Mouse (Mus musculus): ENCODE measurements around the gene Rps12.
"Not testable (repeated sequence)": the region's sequence is repeated elsewhere in the genome, so short reads cannot be mapped to it uniquely, and the experiment has no call there.

The Rps12 gene

DNA sequence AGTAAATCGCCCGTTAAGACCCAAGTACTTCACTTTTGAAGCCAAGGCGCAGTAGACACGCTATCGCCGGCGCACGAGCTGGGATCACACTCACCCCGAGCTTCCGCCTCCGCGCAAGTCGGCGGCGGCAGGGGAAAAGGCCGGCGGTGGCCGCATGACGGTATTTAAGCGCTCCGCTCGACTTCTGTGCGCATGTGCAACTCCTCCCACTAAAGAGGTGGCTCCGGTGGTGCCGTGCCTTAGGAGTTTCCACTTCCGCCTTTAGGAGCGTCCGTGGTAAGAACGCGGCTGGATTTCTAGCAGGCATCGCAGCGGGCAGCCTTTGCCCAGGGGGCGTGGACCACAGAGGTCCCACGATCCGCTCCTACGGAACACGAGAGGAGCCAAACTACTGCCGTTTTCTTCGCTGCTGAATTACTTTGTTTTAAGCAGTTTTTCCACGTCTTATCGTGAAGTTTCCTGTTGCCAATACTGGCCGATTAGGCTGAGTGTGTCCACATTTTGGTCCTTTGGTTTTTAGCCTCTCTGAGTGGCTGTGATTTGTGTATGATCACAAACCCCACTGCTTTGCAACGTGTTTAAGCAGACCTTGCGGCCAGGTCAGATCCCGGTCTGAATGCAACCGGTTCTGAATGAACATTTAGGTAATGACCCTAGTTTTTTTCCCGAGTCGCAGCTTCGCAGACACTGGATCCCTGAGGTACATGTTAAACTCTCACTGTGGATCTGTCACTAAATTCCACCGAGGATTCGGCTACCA is at the start of gene Rps12:
Gene Rps12 (minus strand): TSS at position 214 of the 760 bp plus-strand sequence.
- CTCF ChIA-PET, result no interaction called here

DNA sequence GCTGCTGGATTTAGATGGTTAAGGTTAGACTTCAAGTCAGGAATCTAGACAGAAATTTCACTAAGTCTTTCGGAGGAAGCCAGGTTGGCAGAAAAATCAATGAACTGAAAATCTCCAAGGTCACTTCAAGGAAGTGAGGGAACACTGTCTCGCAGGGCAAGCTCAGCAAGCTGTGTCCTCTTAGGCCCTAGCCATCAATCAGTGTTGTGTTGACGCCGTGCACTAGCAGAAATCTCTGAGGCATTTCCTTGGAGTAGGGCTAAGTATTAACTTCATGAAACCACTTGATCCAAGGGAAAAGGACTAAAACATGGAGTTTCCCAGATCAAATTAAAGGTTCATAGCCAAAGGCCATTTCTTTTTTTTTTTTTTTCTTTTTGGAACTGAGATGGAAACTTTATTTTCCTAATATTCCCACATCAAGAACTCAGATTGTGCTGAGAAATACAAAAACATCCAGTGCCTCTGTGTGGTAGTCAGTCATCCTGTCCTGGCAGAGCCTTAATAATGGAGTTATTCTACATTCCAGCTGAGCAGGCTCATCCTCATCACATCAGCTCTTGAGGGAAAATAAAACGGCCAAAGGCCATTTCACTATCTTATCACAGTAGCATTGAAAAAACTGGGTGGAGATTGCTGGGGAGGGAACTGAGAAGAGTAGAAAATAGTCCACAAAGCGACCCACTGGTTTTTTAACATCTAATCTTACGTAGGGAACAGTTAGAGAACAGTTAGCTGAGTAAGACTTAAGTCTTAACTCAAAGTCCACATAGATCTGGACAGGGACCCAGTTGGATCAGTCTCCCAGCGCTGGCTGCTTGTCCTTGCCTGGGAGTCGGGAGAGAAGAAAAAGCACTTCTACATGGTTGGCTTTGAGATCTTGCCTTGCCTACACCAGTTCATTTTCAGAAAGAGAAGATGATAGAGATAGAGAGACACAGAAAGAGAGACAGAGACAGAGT is 49.2 kb upstream of the Rps12 start:
- CTCF ChIA-PET, result no interaction called here

DNA sequence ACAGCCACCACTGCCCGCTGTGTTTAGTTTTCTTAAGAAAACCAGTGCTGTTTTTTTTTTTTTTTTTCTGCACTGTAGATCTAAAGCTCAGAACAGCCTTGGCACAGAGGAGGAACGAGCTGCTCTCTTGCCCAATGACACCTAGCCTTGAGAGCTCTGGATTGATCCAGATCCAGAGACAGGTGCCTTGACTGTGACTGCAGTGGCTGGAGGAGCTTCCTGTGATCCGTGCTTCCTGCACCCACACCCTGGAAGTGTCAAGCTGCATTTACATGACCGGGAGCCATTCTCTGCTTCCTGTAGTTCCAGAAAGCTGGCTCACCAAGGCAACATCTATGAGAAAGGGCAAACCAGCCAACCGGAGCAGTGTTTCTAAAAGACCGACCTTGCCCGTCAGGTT is 39.4 kb upstream of the Rps12 start:
- CTCF ChIA-PET, result interaction anchor here (0.5 kb wide), 1 partner anchor 82 kb away, joined by 4 read pairs; no protein-coding TSS in a partner anchor

DNA sequence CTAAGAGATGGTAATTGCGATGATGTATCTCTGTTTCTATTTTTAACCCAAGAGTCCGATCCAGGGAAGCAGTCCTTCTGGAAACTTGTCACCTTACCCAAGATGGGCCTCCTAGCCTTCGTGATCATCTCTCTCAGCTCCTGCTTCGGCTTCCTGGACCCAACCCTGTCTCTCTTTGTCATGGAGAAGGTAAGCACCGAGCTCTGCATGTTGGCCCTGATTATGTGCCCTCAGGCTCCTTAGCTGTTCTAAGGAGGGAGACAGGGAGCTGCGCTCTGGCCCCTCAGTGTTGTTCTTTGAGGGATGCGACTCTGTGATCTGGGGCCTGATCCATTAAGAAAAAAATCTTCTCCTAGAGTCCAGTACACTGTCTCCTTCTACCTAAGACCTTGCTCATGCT is 29.2 kb upstream of the Rps12 start:
- CTCF ChIA-PET, result interaction anchor here (0.6 to 1.0 kb wide), 2 partner anchors 16 to 311 kb away, joined by 3 to 8 read pairs; no protein-coding TSS in a partner anchor

DNA sequence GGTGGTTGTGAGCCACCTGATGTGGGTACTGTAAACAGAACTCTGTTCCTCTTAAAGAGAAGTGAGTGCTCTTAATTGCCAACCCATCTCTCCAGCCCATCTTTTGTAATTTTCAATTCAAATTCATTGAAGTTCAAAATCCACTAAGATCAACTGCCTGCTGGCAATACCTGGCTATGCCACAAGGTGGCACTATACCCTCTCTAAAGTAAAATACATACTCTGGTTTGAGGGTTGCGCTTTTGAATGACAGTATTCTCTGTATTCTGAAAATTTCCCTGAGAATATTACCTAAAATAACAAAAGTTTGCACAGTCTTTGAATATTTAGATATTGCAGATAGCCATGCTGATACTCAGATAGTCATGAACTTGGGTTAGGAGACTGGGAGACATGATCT is 28.1 kb upstream of the Rps12 start:
- CTCF ChIA-PET, result interaction anchor here (0.7 to 1.0 kb wide), 2 partner anchors 312 to 481 kb away, joined by 5 to 8 read pairs; no protein-coding TSS in a partner anchor

DNA sequence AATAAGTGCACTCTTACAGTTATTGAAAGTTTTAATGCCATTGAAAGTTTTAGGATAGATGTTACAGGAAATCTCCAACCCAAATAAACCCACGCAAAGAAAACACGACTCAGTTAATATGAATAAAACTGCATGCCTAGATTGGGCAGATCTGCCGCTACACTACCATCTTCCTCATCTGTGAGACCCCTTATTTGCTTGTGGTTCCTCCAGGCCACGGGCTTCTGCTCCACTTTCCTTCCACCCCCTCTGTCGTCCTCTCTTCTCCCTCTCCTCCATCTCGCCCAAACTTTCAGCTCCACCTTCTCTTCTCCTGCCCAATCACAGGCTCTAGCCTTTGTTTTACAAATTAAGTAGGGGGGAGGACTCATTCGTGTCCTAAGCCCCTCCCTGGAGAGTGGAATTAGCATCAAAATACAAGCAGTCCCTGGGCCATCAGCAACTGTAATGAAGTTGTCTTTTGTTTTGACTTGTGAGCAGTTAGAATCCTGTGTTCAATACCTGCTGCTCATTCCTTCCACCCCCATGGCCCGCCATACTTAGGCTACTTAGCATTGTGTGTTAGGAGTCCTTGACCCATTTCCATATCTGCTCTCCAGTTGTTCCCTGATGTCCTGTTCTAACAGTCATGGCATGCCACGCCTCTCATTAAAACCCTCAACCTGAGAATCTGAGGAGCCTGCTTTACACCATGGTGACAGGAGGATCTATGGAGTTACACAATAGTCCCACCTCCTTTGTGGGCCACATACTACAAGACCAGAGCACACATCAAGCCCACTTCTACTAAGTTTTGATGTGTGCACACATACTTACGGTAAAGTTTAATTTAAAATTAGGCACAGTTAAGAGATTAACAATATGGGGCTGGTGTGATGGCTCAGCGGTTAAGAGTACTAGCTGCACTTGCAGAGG is 26.0 kb upstream of the Rps12 start:
- CTCF ChIA-PET, result interaction anchor here (0.7 kb wide), 2 partner anchors 319 to 1471 kb away, joined by 6 to 10 read pairs; no protein-coding TSS in a partner anchor

DNA sequence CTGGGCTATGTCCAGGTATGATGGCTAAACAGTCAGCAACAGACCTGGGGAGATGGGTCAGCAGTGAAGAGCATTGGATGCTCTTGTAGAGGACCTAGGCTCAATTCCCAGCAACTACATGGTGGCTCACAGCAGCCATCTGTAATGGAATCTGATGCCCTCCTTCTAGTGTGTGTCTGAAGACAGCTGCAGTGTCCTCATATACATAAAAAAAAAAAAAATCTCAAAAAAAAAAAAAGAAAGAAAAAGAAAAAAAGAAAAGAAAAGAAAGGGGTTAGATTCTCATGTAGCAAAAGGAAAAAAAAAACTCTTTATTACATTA is 25.3 kb upstream of the Rps12 start:
- CTCF ChIA-PET, result interaction anchor here (0.6 to 0.7 kb wide), 3 partner anchors 320 to 1472 kb away, joined by 5 to 10 read pairs (median 6); no protein-coding TSS in a partner anchor

DNA sequence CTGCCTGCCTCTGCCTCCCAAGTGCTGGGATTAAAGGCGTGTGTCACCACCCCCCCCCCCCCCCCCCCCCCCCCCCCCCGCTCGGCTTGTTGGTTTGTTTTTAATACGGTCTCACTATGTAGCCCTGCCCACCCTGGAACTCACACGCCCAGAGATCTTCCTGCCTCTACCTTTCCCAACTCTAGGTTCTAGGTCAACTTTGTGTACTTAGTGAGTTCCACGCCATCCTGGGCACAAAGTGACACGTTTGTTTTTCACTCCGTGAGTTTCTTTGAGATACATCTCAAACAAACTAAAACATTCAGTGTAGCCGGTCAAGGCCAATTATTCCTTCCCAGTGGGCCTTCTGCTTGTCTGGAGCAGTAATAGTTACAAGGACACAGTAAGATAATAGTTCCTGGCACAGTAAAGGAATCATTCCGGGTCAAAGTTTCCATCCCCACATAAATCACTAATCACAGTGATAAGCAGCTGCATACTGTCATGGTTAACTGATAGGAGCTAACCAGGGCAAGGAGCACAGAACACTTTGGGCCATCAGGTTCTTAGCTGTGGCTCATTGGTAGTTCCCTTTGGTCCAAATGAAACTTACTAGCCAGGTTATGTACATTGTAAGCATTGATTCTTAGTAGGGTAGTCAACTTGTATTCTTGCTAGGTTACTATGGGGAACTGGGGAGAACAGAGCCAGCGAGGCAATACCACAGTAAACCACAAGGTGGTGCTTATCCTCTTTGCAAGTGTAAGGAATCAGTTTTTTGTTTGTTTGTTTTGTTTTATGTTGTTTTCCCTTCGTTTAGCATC is 24.8 kb upstream of the Rps12 start:
- CTCF ChIA-PET, result interaction anchor here (0.6 to 0.7 kb wide), 2 partner anchors 521 to 1214 kb away, joined by 3 to 5 read pairs; no protein-coding TSS in a partner anchor

DNA sequence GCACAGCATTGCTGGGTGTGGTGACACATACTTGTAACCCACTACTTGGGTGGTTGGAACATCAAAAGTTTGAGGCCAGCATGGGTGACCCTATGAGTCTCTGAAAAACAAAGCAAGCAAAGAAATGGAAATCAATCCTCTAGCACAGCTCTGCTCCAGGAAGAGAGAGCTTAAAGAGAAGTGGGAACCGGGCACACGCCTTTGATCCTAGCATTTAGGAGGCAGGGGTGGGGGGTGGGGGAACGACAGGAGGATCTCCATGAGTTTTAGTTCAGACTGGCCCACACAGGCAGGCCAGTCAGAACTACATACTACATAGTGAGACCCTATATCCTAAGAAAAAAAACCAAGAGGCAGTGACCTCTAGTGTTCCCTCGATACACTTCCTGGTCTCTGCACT is 19.1 kb upstream of the Rps12 start:
- CTCF ChIA-PET, result no interaction called here

DNA sequence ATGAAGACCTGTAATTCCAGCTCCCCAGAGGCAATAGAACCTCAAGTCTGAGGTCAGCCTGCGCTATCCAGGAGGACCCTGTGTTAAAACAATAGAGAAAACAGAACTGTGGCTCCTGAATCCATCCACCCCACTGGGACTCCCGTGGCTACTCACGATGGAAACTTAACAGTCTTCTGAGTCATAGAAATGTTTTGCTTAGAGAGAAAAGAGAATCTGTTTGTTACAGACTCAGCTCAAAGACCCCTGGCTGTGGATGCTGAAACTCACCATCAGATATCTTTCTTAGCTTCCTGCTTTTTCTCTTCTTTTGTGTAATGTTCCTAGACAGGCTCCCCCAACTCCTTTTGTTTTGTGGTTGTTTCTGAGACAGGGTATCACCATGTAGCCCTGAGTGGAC is 17.6 kb upstream of the Rps12 start:
- CTCF ChIA-PET, result no interaction called here

DNA sequence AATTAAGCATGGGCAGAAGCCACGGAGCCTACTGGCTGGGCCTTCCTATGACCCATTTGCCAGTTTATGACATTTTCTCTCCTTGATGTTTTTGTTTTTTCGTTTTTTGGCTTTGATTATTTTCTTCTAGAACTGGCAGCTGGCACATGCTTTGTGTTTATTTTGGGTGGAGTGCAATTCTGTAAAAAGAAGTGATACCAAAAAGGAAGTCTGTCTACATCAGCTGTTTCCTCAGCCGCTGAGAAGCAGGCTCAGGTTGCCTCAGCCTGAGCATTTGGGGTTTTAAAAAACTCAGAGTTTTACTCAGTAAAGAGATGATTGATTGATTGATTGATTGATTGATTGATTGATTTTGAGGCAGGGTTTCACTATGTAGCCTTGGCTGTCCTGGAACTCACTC is 15.8 kb upstream of the Rps12 start:
- CTCF ChIA-PET, result no interaction called here

DNA sequence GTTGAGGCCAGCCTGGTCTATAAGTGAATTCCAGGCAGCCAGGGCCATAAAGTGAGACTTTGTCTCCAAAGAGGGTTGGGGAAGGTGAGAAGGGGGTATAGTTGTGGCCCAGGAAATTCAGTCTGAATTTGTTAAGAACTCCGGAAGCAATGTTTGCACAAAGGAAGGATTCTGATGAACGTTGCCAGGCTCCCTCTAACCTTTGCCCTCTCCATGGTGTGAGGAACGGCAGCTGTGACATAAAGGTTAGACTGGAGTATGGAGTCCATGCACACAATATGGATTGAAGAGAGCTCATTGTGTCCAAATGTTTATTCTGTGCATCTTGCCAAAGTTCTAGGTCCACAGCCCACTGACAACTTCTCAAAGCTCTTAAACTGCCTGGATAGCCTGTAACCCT is 12.9 kb upstream of the Rps12 start:
- CTCF ChIA-PET, result interaction anchor here (0.6 kb wide), 1 partner anchor 17 kb away, joined by 3 read pairs; no protein-coding TSS in a partner anchor

DNA sequence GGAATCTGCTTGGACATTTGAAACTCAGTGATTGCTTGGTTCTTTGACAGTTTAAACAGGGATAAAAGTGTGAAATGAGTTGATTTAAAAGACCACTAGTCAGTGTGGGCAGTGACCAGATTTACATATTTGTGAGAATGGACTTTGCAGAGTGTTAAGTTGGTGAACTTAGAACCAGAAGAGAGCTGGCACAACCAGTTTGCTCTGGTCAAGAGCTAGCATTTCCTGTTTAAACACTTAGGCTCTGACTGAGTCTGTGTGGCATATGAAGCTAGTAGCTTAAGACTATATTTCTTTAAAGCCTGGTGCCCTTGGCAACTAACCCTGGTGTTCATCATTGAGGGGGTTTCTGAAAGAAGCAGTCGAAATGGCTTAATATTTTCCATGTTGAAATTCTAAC is 11.1 kb upstream of the Rps12 start:
- CTCF ChIA-PET, result no interaction called here

DNA sequence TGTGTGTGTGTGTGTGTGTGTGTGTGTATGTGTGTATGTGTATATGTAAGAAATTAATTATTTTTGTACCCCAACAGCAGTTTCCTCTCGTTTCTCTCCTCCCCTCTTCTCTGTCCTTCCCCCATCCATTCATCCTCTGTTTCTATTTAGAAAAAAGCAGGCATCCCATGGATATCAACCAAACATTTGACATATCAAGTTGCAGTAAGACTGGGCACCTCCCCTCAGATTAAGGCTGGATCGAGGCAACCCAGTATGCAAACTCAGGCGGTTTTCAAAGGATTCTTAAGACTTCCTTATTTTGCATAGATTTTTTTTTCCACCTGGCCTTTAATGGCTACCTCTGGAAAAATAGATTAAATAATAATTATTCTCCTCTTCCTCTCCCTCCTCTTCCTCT is 10.5 kb upstream of the Rps12 start:
- CTCF ChIA-PET, result no interaction called here

DNA sequence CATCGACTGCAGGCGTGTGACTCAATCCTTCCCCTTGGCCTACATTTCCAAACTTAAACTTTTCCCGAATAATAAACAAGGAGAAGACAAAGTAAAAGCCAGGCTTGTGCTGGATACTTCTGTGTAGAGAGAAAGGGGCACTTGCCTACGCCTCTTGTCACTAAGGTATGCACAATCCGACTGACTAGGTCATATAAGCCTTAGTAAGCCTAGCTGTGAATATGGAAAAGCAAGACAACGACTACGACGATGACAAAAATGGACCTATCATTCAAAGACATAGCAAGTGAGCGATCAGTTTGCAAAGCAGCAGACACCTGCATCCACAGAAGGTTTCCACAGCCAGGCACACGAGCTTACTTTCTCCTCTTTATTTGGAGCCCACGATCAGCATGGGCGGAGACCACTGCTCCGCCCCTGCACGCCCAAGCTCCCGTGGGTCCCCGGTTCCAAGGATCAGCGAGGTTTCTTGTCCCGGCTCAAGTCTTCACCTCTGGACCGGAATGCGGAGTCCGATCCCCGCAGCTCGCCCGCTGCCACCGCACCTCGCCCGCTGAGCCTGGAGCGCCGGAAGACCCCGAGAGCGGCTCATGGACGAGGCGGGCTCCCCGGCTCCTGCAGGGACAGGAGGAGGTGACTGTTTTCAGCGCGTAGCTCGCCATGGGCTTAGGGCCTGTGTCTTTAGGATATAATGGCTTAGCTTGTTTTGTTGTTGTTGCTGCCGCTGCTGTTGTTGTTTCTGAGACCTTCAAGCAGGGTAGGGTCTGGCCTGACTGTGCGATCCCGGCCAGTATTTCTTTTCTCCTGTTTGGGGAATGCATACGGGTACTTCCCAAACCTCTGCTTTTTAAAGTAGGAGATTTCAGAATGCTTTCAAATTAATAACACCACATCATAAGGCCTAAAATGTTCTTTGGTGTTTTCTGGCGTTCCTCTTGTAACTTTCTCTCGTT is 9.8 kb upstream of the Rps12 start, which contains the start of gene Slc18b1:
Gene Slc18b1 (plus strand): TSS at position 436 of the 953 bp plus-strand sequence.
- CTCF ChIA-PET, result no interaction called here

DNA sequence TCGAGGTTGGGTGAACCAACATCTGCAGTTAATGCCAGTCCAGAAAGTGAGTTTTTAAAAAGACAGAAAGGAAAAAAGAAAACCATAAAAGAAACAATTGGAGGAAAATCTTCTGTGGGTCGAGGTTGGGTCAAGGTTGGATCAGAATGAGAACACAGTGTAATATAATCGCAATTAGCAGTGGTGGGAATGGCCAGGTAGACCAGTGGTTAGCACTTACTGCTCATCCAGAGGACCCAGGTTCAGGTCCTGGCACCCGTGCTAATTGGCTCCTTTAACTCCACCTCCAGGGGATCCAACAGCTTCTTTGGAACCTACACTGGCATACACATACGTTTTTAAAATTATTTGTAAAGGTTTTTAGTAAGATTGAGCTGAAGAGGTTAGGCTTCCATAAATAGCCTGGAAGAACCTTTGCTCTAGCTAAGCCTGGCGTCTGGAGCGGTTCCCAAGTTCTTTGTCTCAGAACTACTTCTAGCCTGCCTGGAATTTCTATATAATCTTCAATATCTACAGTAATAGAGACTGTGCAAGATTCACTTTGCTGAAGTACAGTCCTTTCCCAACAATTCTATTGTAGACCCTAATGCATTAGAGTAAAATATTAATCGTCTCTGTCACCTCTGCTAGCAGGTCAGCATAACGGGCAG is 8.9 kb upstream of the Rps12 start:
- CTCF ChIA-PET, result no interaction called here

DNA sequence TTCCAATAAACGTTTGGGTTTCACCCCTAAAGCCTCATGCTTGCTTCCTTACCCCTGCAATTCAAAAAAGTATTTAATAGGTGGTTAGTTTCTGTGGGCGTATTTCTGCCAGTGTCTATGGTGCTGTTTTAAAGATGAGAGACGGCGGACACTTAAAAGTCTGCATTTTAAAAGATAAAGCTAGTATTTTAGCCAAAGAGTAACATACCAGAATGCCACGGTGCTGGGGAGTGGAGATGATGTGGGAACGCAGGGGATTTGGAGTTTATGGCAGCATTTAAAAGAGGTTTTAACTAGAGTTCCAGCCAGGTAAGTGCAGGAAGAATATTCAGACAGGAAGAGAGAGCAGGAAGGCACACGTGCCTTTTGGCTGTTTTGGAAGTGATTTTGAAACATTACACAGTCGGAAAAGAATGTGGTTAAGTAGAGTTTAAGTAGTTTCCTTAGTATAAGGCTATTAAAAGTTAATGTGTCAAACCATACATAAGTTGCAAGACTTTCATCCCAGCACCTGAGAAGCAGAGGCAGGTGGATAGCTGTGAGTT is 1.1 kb upstream of the Rps12 start:
- CTCF ChIA-PET, result interaction anchor here (1.1 kb wide), 1 partner anchor 19 kb away, joined by 3 read pairs; no protein-coding TSS in a partner anchor

DNA sequence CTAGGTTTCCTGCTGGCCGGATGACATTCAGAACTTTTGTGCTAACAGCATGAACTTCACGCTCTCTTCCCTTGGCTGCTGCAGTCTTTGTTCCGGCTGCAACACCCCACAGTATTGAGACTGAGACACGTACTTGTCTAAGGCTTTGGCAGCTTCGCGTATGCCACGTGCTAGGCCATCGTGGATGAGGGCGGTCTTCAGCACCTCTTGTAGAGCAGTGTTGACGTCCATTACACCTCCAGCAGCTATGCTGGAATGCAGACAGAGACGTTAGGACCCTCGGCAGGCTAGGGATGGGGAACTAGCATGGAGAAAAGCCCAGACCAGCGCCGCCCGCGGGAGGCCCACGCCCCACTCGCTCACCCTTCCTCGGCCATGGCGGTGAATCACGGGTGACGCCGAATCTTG is 440 bp downstream of the Rps12 start:
- CTCF ChIA-PET, result not testable (repeated sequence)
